In the genomic region with DNA sequence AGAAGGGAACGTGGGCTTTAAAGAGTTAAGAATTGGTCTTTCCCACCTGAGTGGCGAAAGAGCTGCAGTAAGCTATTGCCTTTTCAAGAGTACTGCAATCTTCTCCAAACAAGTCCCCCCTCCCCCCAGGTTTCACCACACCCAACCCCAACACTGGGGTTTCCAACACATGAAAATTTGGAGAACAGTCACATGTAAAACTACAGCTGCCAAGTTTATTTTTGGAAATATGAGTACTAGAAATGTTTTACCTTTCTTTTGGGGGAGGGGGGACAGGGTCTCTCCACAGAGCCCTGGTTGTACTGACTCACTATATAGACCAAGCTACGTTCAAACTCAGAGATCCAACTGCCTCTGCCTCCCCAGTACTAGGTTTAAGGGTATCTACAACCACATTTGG, we compare ENCODE assay signal across 1 mouse cellular context.
TF ChIP-seq lines count a peak whose summit lies in the region.

No protein-coding gene starts in this region.

TF ChIP-seq in CH12.LX, 34 proteins besides CTCF, POLR2A, EP300 and RAD21 (continued from another document):
- TF ChIP-seq HCFC1 (IDR thresholded peaks at IDR 0.05; ENCODE audit: low read depth, low read length): peak; percentile 33; the same call in 1 of the 2 replicates
- TF ChIP-seq MYC (IDR thresholded peaks at IDR 0.05; ENCODE audit: low read depth, low read length): peak; percentile 59; the same call in 1 of the 2 replicates
- no peak for TF ChIP-seq E2F4 (IDR thresholded peaks at IDR 0.05; ENCODE audit: insufficient replicate concordance, low read depth, low read length)
- no peak for TF ChIP-seq UBTF (IDR thresholded peaks at IDR 0.05; ENCODE audit: low read depth, low read length)
- TF ChIP-seq NELFE (IDR thresholded peaks at IDR 0.05; ENCODE audit: low read depth, low read length): peak; percentile 54; the same call in 1 of the 2 replicates
- TF ChIP-seq MAZ (IDR thresholded peaks at IDR 0.05; ENCODE audit: low read depth, low read length): peak; percentile 93
- TF ChIP-seq KAT2A (IDR thresholded peaks at IDR 0.05; ENCODE audit: insufficient replicate concordance, low read length): no peak
- TF ChIP-seq ZC3H11A (IDR thresholded peaks at IDR 0.05; ENCODE audit: low read depth, low read length): no peak
- peak; percentile 99 for TF ChIP-seq MEF2A (IDR thresholded peaks at IDR 0.05; ENCODE audit: borderline replicate concordance, low read depth, low read length)
- peak; percentile 56 for TF ChIP-seq JUN (IDR thresholded peaks at IDR 0.05; ENCODE audit: insufficient read depth, low read depth, low read length)
- TF ChIP-seq BHLHE40 (IDR thresholded peaks at IDR 0.05; ENCODE audit: low read depth, low read length): peak; percentile 96
- TF ChIP-seq ETS1 (conservative IDR thresholded peaks at IDR 0.05; ENCODE audit: low read depth, low read length): peak; percentile 96
- no peak for TF ChIP-seq GABPA (IDR thresholded peaks at IDR 0.05; ENCODE audit: insufficient replicate concordance, low read depth, low read length)
- no peak; the same call in 1 of the 2 replicates for TF ChIP-seq MXI1 (IDR thresholded peaks at IDR 0.05; ENCODE audit: low read depth, low read length)
- TF ChIP-seq SMC3 (IDR thresholded peaks at IDR 0.05; ENCODE audit: low read depth, low read length): peak; percentile 20; the same call in 1 of the 2 replicates
- TF ChIP-seq JUND (conservative IDR thresholded peaks at IDR 0.05; ENCODE audit: low read depth, low read length): peak; percentile 46
- no peak for TF ChIP-seq POLR2AphosphoS2 (IDR thresholded peaks at IDR 0.05; ENCODE audit: low read depth, low read length)
- TF ChIP-seq ZKSCAN1 (IDR thresholded peaks at IDR 0.05; ENCODE audit: borderline replicate concordance, low read depth, low read length): no peak
- no peak; the same call in 1 of the 2 replicates for TF ChIP-seq CHD1 (IDR thresholded peaks at IDR 0.05; ENCODE audit: low read depth, low read length)
